Mouse (Mus musculus): ENCODE measurements around the gene Prkag3. TPM values are rescaled to one million over a fixed set of nuclear protein-coding genes. Genes with fewer than 3 reads are reported as not detected.

Gene Prkag3
- polyA plus RNA-seq, 1 experiment from 2014 or later, result 0.46 TPM

DNA sequence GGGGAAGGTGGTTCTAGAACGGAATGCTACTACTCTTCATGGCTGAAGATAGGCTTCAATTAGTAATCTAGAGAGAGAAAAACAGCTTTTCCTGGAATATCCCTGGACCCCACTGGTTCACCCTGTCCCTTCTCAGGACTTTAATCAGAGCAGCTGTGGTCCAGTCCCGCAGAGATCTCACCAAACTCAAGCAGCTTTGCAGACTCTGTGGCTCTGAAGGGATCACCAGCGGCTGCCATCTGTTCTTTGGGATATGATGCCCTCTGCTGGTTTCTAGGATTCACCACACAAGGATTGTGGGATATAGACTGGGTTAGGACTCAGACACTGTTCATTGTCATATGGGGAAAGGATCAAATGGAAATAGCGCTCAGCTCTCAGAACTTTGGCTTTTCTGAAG is 10.8 kb upstream of the Prkag3 start:
- ATAC-seq (ENCODE audit: insufficient number of reproducible peaks, insufficient read depth, low FRiP score, low TSS enrichment, low read depth), result no peak
- no peak overlapping the region for H3K4me2 ChIP-seq
- H3K27ac ChIP-seq, result no peak overlapping the region
- H3K4me3 ChIP-seq (replicated peaks), result no peak overlapping the region
- H3K36me3 ChIP-seq, result no peaks in the 10 kb centered on the region
- no peaks in the 10 kb centered on the region for H3K4me1 ChIP-seq (replicated peaks)
- 27% methylated on average over 4 of the region's 4 CpGs for WGBS
- no peaks in the 10 kb centered on the region for H3K9me3 ChIP-seq
- peaks cover 24% of the 10 kb centered on the region for H3K27me3 ChIP-seq
- no peak overlapping the region for H3K9ac ChIP-seq (replicated peaks)

DNA sequence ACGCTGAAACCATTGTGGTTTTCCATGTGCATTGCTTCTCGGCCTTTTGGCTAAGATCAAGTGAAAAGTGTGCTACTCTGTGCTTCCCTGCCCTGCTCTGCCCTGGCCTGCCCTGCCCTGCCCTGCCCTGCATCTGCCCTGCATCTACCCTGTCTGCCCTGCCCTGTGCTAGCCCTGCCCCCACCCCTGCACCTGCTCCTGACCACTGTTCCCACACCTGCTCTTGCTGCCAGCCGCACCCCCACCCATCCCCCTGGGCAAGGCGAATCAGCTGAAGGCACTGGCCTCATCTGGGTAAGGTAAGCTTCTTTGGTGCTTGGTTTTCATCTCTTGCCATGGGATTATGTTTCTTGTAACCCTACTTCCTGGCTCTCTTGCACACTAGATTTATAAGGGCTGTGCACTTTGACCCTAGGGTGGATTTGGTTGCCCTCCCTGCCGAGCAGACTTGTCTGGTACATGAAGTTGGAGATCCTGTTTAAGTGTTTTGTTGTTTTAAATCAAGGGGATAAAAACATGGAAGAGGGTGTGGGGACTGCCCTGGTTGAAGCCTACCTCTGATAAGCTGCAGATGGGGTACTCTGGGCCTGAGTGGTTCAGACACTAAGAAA is 5.3 kb upstream of the Prkag3 start:
- 0 out of 2 replicates have a peak, but pooled peaks have one; percentile 52 for ATAC-seq (ENCODE audit: insufficient number of reproducible peaks, insufficient read depth, low FRiP score, low TSS enrichment, low read depth)
- 0 out of 2 replicates have a peak, but pooled peaks cover 7% of the 10 kb centered on the region for H3K4me1 ChIP-seq (replicated peaks)
- H3K27me3 ChIP-seq, result peaks cover 6% of the 10 kb centered on the region; the same call in 1 of the 2 replicates
- H3K9ac ChIP-seq (replicated peaks), result no peak overlapping the region
- no peak overlapping the region for H3K27ac ChIP-seq
- H3K4me3 ChIP-seq (replicated peaks), result no peak overlapping the region
- WGBS, result 49% methylated on average over 5 of the region's 5 CpGs
- H3K9me3 ChIP-seq, result no peaks in the 10 kb centered on the region
- H3K36me3 ChIP-seq, result no peaks in the 10 kb centered on the region
- no peak overlapping the region for H3K4me2 ChIP-seq

DNA sequence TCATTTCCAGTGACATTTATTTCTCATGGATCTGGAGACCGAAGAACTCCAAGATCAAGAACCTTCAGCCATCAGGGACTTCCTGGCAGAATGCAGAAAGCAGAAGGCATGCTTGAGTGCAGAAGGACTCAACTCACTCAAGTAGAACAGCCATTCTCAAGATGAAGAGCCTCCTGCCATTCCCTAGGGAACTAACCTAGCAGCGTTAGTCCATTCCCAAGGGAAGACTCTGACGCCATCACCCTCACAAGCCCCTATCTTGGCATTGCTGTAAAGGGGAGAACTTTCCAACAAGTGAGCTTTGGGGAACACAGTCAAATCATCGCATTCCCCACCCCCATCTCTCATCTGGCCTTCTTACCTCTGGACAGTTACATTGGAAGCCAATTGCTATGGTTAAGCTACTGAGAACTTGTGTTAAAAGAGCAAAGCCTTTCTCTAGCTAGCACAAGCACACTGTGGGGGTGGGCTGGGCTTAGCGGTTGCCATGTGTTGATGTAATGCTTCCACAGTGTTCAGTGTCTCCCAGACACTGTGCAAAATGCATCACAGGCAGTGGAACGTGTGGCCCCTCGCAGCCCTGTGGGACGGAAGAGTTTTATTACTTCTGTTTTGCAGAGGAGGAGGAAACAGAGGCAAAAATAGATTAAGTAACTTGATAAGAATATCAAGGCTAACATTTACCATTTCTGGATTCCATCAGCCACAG is 4.4 kb upstream of the Prkag3 start:
- WGBS, result 76% methylated on average over 8 of the region's 8 CpGs
- Histone ChIP-seq H3K9me3 (no peaks in the 10 kb centered on the region), H3K27ac (no peak overlapping the region), H3K4me3 (replicated peaks) (no peak overlapping the region), H3K4me2 (no peak overlapping the region), H3K9ac (replicated peaks) (no peak overlapping the region), H3K4me1 (replicated peaks) (peaks cover 11% of the 10 kb centered on the region; the same call in 1 of the 2 replicates), H3K27me3 (peaks cover 14% of the 10 kb centered on the region), H3K36me3 (no peaks in the 10 kb centered on the region)
- ATAC-seq (ENCODE audit: insufficient number of reproducible peaks, insufficient read depth, low FRiP score, low TSS enrichment, low read depth), result no peak

DNA sequence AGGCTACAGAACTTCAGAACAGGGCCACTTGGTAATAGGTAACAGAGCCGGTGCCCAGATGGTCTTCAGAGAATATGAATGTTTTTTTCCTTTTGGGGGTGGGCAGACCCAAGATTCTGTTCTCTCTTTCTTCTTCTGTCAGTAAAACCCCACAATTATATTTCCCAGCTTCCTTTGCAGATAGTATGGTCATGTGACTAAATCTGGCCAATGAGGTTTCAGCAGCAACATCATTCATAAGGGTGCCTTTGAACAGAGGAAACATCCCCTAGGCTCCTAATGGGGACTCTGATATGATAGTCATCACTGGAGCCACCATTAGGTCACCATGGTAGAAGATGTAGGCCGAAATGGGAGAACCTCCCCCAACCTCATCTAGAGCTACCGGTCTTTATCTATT is 3.8 kb upstream of the Prkag3 start:
- 94% methylated on average over 3 of the region's 3 CpGs for WGBS
- Histone ChIP-seq H3K9me3 (no peaks in the 10 kb centered on the region), H3K27me3 (peaks cover 19% of the 10 kb centered on the region), H3K27ac (no peak overlapping the region), H3K4me1 (replicated peaks) (peaks cover 15% of the 10 kb centered on the region; the same call in 1 of the 2 replicates), H3K4me2 (no peak overlapping the region), H3K9ac (replicated peaks) (no peak overlapping the region), H3K4me3 (replicated peaks) (no peak overlapping the region), H3K36me3 (no peaks in the 10 kb centered on the region)
- ATAC-seq (ENCODE audit: insufficient number of reproducible peaks, insufficient read depth, low FRiP score, low TSS enrichment, low read depth), result no peak

DNA sequence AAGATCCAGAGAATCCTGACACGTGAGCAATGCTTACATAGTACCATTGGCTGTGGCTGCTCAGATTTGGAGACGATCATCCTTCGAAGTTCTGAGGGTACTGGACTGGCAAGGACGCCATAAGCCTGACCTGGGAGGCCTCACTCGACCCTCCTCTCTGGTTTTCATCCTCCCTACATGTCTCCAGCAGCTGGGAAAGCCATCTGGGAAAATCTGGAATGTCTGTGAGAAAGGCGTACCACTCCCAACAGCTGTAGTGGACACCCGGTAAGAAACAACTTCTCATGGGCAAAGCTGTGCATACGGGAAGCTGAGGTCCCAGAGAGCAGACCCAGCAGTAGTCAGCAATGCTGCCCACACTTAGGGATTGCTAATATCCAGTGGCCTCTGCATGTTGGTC is 3.1 kb upstream of the Prkag3 start:
- Histone ChIP-seq H3K9me3 (no peaks in the 10 kb centered on the region), H3K27ac (no peak overlapping the region), H3K9ac (replicated peaks) (no peak overlapping the region), H3K27me3 (peaks cover 23% of the 10 kb centered on the region), H3K4me3 (replicated peaks) (no peak overlapping the region), H3K4me2 (no peak overlapping the region), H3K4me1 (replicated peaks) (peaks cover 15% of the 10 kb centered on the region; the same call in 1 of the 2 replicates), H3K36me3 (no peaks in the 10 kb centered on the region)
- 87% methylated on average over 8 of the region's 8 CpGs for WGBS
- no peak for ATAC-seq (ENCODE audit: insufficient number of reproducible peaks, insufficient read depth, low FRiP score, low TSS enrichment, low read depth)

DNA sequence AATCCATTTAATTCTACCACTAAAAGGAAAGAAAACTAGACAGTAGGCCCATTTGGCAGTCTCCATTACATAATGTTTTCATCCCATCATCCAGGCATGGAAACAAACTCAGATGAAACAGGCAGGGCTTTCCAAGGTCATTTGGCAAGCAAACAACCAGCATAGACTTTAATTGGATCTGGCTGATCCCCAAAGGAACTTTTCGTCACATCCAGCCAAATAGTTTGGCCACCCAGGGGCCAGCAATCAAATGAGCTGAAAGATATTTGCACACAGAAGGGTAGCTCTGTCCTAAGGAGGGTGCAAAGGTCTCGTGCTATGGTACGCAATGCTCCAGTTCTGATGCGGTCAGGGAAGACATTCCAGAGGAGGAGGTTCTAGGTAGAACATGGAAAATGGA is 1.7 kb upstream of the Prkag3 start:
- H3K4me2 ChIP-seq, result no peak overlapping the region
- no peaks in the 10 kb centered on the region for H3K9me3 ChIP-seq
- ATAC-seq (ENCODE audit: insufficient number of reproducible peaks, insufficient read depth, low FRiP score, low TSS enrichment, low read depth), result no peak
- H3K4me1 ChIP-seq (replicated peaks), result peaks cover 15% of the 10 kb centered on the region; the same call in 1 of the 2 replicates
- no peak overlapping the region for H3K4me3 ChIP-seq (replicated peaks)
- no peaks in the 10 kb centered on the region for H3K36me3 ChIP-seq
- peaks cover 23% of the 10 kb centered on the region for H3K27me3 ChIP-seq
- no peak overlapping the region for H3K9ac ChIP-seq (replicated peaks)
- H3K27ac ChIP-seq, result no peak overlapping the region
- WGBS, result 84% methylated on average over 4 of the region's 4 CpGs

GRCm38 (mm10) chr1:74749301-74749700 is 280 bp upstream of the Prkag3 start:
- WGBS, result 68% methylated on average over 7 of the region's 7 CpGs
- peaks cover 15% of the 10 kb centered on the region; the same call in 1 of the 2 replicates for H3K4me1 ChIP-seq (replicated peaks)
- no peak overlapping the region for H3K9ac ChIP-seq (replicated peaks)
- ATAC-seq (ENCODE audit: insufficient number of reproducible peaks, insufficient read depth, low FRiP score, low TSS enrichment, low read depth), result no peak
- H3K4me3 ChIP-seq (replicated peaks), result no peak overlapping the region
- no peaks in the 10 kb centered on the region for H3K36me3 ChIP-seq
- no peak overlapping the region for H3K27ac ChIP-seq
- H3K27me3 ChIP-seq, result peaks cover 23% of the 10 kb centered on the region
- no peak overlapping the region for H3K4me2 ChIP-seq
- H3K9me3 ChIP-seq, result no peaks in the 10 kb centered on the region

DNA sequence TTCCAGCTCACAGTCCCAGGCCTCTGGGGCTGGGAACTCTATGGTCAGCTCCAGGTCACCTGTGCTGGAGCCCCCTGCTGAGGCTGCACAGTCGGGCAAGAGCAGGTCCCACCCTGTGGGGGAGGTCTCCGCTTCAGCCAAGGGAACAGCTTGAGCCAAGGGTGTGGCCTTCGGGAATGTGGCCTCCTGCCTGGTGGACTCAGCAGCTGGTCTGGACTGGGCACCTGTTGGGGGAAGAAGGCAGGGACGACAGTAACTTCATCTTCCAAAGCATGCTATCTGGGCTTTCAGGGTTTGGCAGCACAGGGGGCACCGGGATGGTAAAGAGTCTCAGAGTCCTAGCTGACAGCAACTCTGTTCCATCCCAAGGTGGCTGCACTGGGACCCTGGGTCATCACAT is 1.7 kb downstream of the Prkag3 start:
- Histone ChIP-seq H3K27ac (no peak overlapping the region), H3K36me3 (no peaks in the 10 kb centered on the region), H3K27me3 (peaks cover 23% of the 10 kb centered on the region), H3K9me3 (no peaks in the 10 kb centered on the region), H3K4me1 (replicated peaks) (peaks cover 10% of the 10 kb centered on the region; the same call in 1 of the 2 replicates), H3K4me3 (replicated peaks) (no peak overlapping the region), H3K4me2 (no peak overlapping the region), H3K9ac (replicated peaks) (no peak overlapping the region)
- WGBS, result 69% methylated on average over 5 of the region's 5 CpGs
- 0 out of 2 replicates have a peak, but pooled peaks have one; percentile 38 for ATAC-seq (ENCODE audit: insufficient number of reproducible peaks, insufficient read depth, low FRiP score, low TSS enrichment, low read depth)

GRCm38 (mm10) chr1:74740846-74741245 is 8.2 kb downstream of the Prkag3 start:
- Histone ChIP-seq H3K9ac (replicated peaks) (no peak overlapping the region), H3K36me3 (peaks cover 7% of the 10 kb centered on the region; the same call in 1 of the 2 replicates), H3K9me3 (no peaks in the 10 kb centered on the region), H3K4me1 (replicated peaks) (no peaks in the 10 kb centered on the region), H3K27me3 (no peaks in the 10 kb centered on the region; the same call in 1 of the 2 replicates), H3K27ac (no peak overlapping the region), H3K4me2 (no peak overlapping the region), H3K4me3 (replicated peaks) (no peak overlapping the region)
- ATAC-seq (ENCODE audit: insufficient number of reproducible peaks, insufficient read depth, low FRiP score, low TSS enrichment, low read depth), result no peak
- 77% methylated on average over 7 of the region's 7 CpGs for WGBS

DNA sequence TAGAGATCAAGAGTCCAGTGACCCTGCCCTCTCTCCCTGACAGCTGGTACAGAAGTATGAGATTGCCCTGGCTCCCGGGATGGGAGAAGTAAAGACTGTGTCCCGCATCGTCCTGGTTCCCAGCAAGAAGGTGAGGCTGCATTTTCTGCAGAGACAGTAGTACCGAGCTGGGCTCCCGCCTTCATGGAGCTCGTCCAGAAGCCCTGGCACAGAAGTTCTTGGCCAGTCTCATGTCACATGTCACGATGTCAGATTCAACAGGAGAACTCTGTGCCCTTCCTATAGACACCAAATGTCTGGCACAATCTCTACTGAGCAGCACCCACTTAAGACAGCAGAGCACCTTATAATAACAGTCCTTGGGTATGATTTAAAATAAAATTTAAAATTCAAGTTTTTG is 11.5 kb downstream of the Prkag3 start:
- H3K9ac ChIP-seq (replicated peaks), result no peak overlapping the region
- H3K27ac ChIP-seq, result no peak overlapping the region
- no peak for ATAC-seq (ENCODE audit: insufficient number of reproducible peaks, insufficient read depth, low FRiP score, low TSS enrichment, low read depth)
- no peak overlapping the region for H3K4me3 ChIP-seq (replicated peaks)
- no peak overlapping the region for H3K4me2 ChIP-seq
- no peaks in the 10 kb centered on the region for H3K27me3 ChIP-seq
- no peaks in the 10 kb centered on the region for H3K4me1 ChIP-seq (replicated peaks)
- WGBS, result 88% methylated on average over 7 of the region's 7 CpGs
- peaks cover 11% of the 10 kb centered on the region; the same call in 1 of the 2 replicates for H3K36me3 ChIP-seq
- H3K9me3 ChIP-seq, result no peaks in the 10 kb centered on the region

- H3K27me3 ChIP-seq, result no peaks in the 10 kb centered on the region
- WGBS, result 90% methylated on average over 12 of the region's 12 CpGs
- H3K36me3 ChIP-seq, result peaks cover 11% of the 10 kb centered on the region; the same call in 1 of the 2 replicates
- no peak overlapping the region for H3K9ac ChIP-seq (replicated peaks)
- H3K4me1 ChIP-seq (replicated peaks), result no peaks in the 10 kb centered on the region
- no peaks in the 10 kb centered on the region for H3K9me3 ChIP-seq
- no peak overlapping the region for H3K27ac ChIP-seq
- no peak for ATAC-seq (ENCODE audit: insufficient number of reproducible peaks, insufficient read depth, low FRiP score, low TSS enrichment, low read depth)
- H3K4me3 ChIP-seq (replicated peaks), result no peak overlapping the region
- H3K4me2 ChIP-seq, result no peak overlapping the region
Observed at GRCm38 (mm10) chr1:74736977-74737376, 12.0 kb downstream of the Prkag3 start.
